Mouse (Mus musculus) cortical plate, adult 2 months (tissue): Measurements from ENCODE around the gene Ccdc137.

Source experiments
- CTCF ChIP-seq: fragments of 200-500 bp; IDR thresholded peaks from 2 replicates; pipeline ENCODE4 v1.5.1; 2011; ENCODE audit warnings: mild to moderate bottlenecking, control low read depth, low read length; ENCODE audit not compliant: insufficient read depth; ENCODE audit errors: extremely low read depth
- POLR2A ChIP-seq: fragments of 200-500 bp; IDR thresholded peaks from 2 replicates; pipeline ENCODE4 v1.6.1; 2011; ENCODE audit warnings: mild to moderate bottlenecking, low read length, control low read depth; ENCODE audit not compliant: insufficient read depth; ENCODE audit errors: extremely low read depth

GRCm38 (mm10) chr11:120467051-120467735 is 9.3 kb downstream of the Ccdc137 start, which contains the start of gene Arl16:
- TF ChIP-seq CTCF (no peak), POLR2A (peak; percentile 96)
